Mouse (Mus musculus) retina, adult 2 months (tissue): ENCODE measurements around the gene Apol10b.
"Not testable (repeated sequence)": the region's sequence is repeated elsewhere in the genome, so short reads cannot be mapped to it uniquely, and the experiment has no call there.

Source experiments
- DNase-seq: peaks from one replicate; pipeline ENCODE4 v3.0.0-alpha.2; 2012; ENCODE audit warnings: low read depth, low spot score

Gene Apol10b

DNA sequence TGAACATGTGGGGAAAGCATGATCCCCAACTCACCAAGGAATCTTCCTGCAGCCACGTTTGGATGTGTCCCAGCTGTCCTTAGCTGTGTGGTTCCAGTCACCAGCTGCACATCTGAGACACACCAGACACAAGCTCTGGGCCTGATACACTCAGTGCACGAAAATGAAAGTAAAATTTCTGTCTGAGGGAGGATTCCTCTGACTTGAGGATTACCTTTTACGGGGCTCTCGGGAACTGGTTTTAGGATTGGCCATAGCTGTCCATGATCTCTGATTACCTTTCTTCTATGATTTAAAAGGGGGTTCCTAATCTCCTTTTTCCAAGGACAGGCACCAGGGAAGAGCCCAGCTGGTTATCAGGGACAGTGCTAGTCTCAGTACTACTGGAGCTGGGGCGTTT lies at the start of gene Apol10b:
Gene Apol10b, minus strand, starts transcription at position 165 of the 400 bp plus-strand sequence.
- no peak for DNase-seq

- DNase-seq = not testable (repeated sequence)
Measured at GRCm38 (mm10) chr15:77643176-77643575, 47.3 kb upstream of the Apol10b start, which contains the start of gene Apol11b. Apol11b (minus strand) TSS chr15:77643286.

DNA sequence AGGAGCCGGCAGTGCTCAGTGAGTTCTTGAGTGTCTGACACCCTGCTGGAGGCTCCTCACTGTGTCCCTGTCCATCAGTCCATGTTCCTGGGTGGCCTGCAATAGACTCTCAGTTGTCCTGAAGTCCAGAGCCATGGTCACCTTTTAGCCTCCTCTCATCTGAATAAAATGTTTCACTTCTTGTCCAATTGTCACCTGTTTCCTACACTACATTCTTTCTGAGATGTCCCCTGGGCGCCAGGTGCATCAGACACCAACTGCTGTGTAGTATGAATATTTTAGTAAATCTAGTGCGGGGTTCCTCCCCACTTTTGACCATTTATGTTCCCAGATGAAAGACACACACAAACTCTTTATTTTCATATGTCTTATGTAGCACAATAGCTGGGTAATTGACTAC lies 33.9 kb upstream of the Apol10b start:
- not testable (repeated sequence) for DNase-seq

- not testable (repeated sequence) for DNase-seq
Measured at GRCm38 (mm10) chr15:77628647-77629046, 32.7 kb upstream of the Apol10b start.

GRCm38 (mm10) chr15:77626471-77626870 lies 30.5 kb upstream of the Apol10b start:
- not testable (repeated sequence) for DNase-seq

DNA sequence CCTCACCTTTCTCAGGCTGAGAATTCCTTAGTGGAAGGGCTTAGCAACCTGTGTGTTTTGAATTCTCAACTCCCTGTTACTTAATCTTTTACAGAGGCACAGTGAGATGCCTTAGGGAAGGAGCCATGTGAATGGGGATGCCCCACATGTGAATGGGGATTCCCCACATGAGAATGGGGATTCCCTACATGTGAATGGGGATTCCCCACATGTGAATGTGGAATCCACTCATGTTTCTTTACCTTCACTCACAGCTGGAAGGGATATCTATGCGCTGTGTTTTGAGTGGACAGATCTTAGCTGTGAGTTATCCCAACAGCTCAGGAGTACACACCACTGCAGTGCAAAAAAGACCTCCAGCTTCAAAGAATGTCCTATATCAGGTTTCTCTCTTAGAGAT lies 28.8 kb upstream of the Apol10b start:
- no peak for DNase-seq

DNA sequence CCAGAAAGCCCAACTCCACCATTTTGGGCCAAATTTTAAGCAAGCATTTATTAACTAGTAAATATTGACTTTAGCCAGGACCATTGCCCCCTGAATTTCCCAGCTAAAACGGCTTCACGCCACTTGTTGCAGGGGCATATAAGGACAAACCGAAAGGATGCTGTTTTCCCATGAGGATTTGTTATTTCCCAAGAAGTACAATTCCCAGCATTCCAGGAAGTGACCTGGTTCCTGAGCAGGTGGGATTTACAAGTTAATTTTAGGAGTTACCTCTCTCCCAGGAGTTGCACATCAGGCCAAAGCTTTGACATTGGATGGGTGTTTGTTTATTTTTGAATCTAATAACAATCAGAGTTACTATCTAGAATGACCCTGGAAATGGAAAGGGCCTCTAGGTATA lies 10.1 kb upstream of the Apol10b start:
- no peak for DNase-seq

GRCm38 (mm10) chr15:77598958-77599357 lies 3.0 kb upstream of the Apol10b start, which contains the start of gene Gm36245:
Gm36245 (plus strand) TSS chr15:77599258.
- no peak for DNase-seq

DNA sequence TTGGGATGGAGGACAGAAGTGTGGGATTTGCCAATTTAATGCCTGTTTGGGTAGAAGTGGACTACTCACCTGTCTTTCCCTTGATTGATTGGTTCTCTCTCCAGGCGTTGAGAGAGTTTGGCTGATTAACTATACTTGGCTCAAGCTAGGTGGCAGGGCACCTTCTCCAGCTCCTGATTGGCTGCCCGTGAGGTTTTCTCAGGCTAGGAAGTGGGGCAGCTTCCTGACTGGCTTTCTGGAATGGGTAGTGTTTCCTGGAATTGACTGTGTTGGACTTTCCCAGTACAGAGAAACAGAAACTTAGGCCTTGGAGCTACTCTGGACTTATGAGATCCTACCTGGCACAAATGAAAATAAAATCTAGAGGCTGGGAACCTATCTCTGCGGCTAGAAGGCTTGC lies 2.5 kb upstream of the Apol10b start:
- DNase-seq = no peak

- no peak for DNase-seq
Measured at GRCm38 (mm10) chr15:77593557-77593956, 2.4 kb downstream of the Apol10b start.

DNA sequence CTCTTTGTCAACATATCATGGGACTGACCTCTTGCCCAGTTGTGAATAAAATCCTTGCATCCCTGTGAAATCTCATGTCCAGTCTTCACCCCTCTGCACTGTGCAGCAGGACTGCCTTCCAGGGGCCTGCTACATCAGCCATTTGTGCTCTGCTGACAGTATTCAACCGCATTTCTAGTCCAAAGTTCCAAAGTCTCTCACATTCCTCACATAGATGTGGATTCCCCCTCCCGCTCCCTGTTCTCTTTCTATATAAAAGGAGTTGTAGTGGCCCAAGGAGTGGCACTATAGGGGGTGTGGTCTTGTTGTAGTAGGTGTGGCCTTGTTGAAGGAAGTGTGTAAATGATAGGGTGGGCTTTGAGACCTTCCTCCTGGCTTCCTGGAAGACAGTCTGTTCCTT lies 5.0 kb downstream of the Apol10b start:
- DNase-seq = no peak

- no peak for DNase-seq
Measured at GRCm38 (mm10) chr15:77588981-77589380, 6.9 kb downstream of the Apol10b start.

- DNase-seq = no peak
Measured at GRCm38 (mm10) chr15:77587026-77587425, 8.9 kb downstream of the Apol10b start.

GRCm38 (mm10) chr15:77581681-77582080 lies 14.2 kb downstream of the Apol10b start:
- no peak for DNase-seq

- DNase-seq = no peak
Measured at GRCm38 (mm10) chr15:77579311-77579710, 16.6 kb downstream of the Apol10b start.

- no peak for DNase-seq
Measured at GRCm38 (mm10) chr15:77578801-77579200, 17.1 kb downstream of the Apol10b start.

- DNase-seq = no peak
Measured at GRCm38 (mm10) chr15:77563219-77563618, 32.7 kb downstream of the Apol10b start.

DNA sequence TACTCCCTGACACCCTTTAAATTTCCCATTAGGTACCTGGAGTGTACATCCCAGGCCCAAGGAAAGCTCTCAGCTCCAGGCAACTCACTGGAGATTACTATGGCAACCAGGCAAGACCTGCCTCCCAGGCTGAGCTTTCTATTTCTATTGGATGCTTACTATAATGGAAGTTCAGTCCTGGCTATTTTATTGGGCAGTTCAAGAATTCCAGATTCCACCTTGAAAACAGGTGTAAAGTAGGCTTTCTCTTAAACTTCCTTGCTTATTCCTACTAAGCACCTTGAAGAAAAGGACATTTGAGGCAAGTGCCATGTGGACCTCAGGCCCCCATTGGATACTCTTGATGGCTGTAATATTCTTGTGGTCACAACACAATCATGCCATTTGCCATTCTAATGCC lies 34.1 kb downstream of the Apol10b start, which contains the start of gene 1700025B11Rik:
Gene 1700025B11Rik, minus strand, starts transcription at position 101 of the 400 bp plus-strand sequence.
- DNase-seq = no peak

DNA sequence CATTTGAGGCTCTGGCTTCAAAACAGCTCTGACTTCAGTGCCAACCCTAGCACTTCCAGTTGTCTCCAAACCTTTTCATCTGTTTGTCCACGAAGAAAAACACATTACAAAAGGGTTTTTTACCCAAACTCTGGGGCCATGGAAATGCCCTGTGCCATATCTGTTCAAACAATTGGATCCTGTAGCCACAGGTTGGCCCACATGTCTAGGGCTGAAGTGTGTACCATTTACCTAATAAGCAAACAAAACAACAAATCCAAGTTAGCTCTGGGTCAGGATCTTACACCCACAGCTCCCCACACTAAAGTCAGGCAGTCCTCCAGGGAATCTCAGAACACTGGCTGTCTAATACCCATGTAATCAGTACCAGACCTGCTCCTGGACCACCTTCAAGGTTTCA lies 56.7 kb downstream of the Apol10b start:
- not testable (repeated sequence) for DNase-seq
